Mouse (Mus musculus): ENCODE results near the gene Zmynd8. TPM values are rescaled to one million over a fixed set of nuclear protein-coding genes. Genes with fewer than 3 reads are reported as not detected.

Zmynd8 gene
- total and polyA plus RNA-seq, 3 experiments: 30.3 to 89.2 (median 41.6) TPM

DNA sequence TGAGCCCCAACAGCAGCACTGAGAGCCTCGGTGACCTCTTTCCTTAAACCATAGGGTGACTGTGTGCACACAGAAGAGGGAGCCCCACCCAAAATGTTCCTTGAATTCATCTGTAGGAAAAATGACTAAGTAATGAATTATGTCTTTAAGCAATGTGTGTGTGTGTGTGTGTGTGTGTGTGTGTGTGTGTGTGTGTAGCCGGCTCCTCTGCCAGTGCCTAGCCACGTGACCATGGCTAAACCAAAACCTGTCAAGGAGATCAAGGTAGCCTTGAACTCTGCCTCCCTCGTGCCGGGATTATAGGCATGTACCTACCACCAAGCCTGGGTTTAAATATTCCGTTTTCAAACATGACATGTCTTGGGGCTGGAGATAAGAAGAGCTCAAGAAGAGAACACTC lies 57.0 kb downstream of the Zmynd8 start:
- TF ChIP-seq USF1 (IDR thresholded peaks at IDR 0.05; ENCODE audit: low read depth, low read length): no peak
- TF ChIP-seq POLR2A (IDR thresholded peaks at IDR 0.05; ENCODE audit: control insufficient read depth in 1 of 2, insufficient read depth in 1 of 2, low read depth in 1 of 2, low read length in 2 of 2, poor library complexity in 1 of 2): no peak
- no peak for TF ChIP-seq MAFK (IDR thresholded peaks at IDR 0.05; ENCODE audit: borderline replicate concordance, low read depth, low read length)
- no peak for TF ChIP-seq RCOR1 (IDR thresholded peaks at IDR 0.05; ENCODE audit: low read depth, low read length)
- TF ChIP-seq HCFC1 (IDR thresholded peaks at IDR 0.05; ENCODE audit: low read depth, low read length): no peak
- TF ChIP-seq MEF2A (IDR thresholded peaks at IDR 0.05; ENCODE audit: extremely low read depth, insufficient replicate concordance, low read depth, low read length, poor library complexity, severe bottlenecking): no peak
- no peak for TF ChIP-seq ETS1 (IDR thresholded peaks at IDR 0.05; ENCODE audit: low read depth, low read length)
- TF ChIP-seq MAZ (IDR thresholded peaks at IDR 0.05; ENCODE audit: low read depth, low read length): no peak
- no peak for TF ChIP-seq MAX (IDR thresholded peaks at IDR 0.05; ENCODE audit: low read length)
- no peak for TF ChIP-seq TCF12 (IDR thresholded peaks at IDR 0.05; ENCODE audit: low read depth, low read length)
- TF ChIP-seq SMC3 (IDR thresholded peaks at IDR 0.05; ENCODE audit: low read depth, low read length): no peak
- TF ChIP-seq E2F4 (IDR thresholded peaks at IDR 0.05; ENCODE audit: borderline replicate concordance, low read depth, low read length): no peak
- TF ChIP-seq UBTF (IDR thresholded peaks at IDR 0.05; ENCODE audit: borderline replicate concordance, insufficient read depth, low read depth, low read length): no peak
- no peak for TF ChIP-seq TAL1 (IDR thresholded peaks at IDR 0.05; ENCODE audit: low read length)
- TF ChIP-seq NELFE (IDR thresholded peaks at IDR 0.05; ENCODE audit: low read depth, low read length): no peak
- no peak for TF ChIP-seq MYB (IDR thresholded peaks at IDR 0.05; ENCODE audit: low read depth, low read length)
- TF ChIP-seq ELF1 (IDR thresholded peaks at IDR 0.05; ENCODE audit: low read depth, low read length): no peak
- TF ChIP-seq CHD2 (IDR thresholded peaks at IDR 0.05; ENCODE audit: low read length): no peak
- Histone ChIP-seq H3K4me1 (ENCODE audit: control insufficient read depth in 1 of 2, insufficient read depth in 2 of 2, low read length in 2 of 2) (no peaks in the 10 kb centered on the region), H3K27me3 (ENCODE audit: control insufficient read depth in 1 of 2, insufficient read depth in 2 of 2, low read length in 2 of 2) (no peaks in the 10 kb centered on the region), H3K79me2 (ENCODE audit: control insufficient read depth, insufficient read depth, low read length, poor library complexity) (no peaks in the 10 kb centered on the region), H3K36me3 (ENCODE audit: control insufficient read depth in 1 of 2, insufficient read depth in 2 of 2, low read length in 2 of 2) (peaks cover 0 to 21% of the 10 kb centered on the region in 2 experiments; a peak in 2 of 4 replicates), H3K4me3 (ENCODE audit: control insufficient read depth in 1 of 2, insufficient read depth in 1 of 2, low read depth in 2 of 2, low read length in 2 of 2) (no peak overlapping the region), H3K9me3 (replicated peaks; ENCODE audit: insufficient read depth, low read length) (no peaks in the 10 kb centered on the region), H3K27ac (ENCODE audit: control insufficient read depth, low read depth, low read length) (no peak overlapping the region), H3K9ac (ENCODE audit: control insufficient read depth, low read depth, low read length, poor library complexity, severe bottlenecking) (no peak overlapping the region)
- no peak for DNase-seq (ENCODE audit: low read depth, low spot score)

- Histone ChIP-seq H3K4me3 (ENCODE audit: control insufficient read depth in 1 of 2, insufficient read depth in 1 of 2, low read depth in 2 of 2, low read length in 2 of 2) (no peak overlapping the region), H3K9ac (ENCODE audit: control insufficient read depth, low read depth, low read length, poor library complexity, severe bottlenecking) (no peak overlapping the region), H3K9me3 (replicated peaks; ENCODE audit: insufficient read depth, low read length) (no peaks in the 10 kb centered on the region), H3K27ac (ENCODE audit: control insufficient read depth, low read depth, low read length) (no peak overlapping the region), H3K27me3 (ENCODE audit: control insufficient read depth in 1 of 2, insufficient read depth in 2 of 2, low read length in 2 of 2) (no peaks in the 10 kb centered on the region), H3K4me1 (ENCODE audit: control insufficient read depth in 1 of 2, insufficient read depth in 2 of 2, low read length in 2 of 2) (no peaks in the 10 kb centered on the region), H3K79me2 (ENCODE audit: control insufficient read depth, insufficient read depth, low read length, poor library complexity) (no peaks in the 10 kb centered on the region), H3K36me3 (ENCODE audit: control insufficient read depth in 1 of 2, insufficient read depth in 2 of 2, low read length in 2 of 2) (peaks cover 0 to 22% of the 10 kb centered on the region in 2 experiments; a peak in 2 of 4 replicates)
- TF ChIP-seq BHLHE40 (IDR thresholded peaks at IDR 0.05; ENCODE audit: borderline replicate concordance, low read depth, low read length) (no peak), CHD2 (IDR thresholded peaks at IDR 0.05; ENCODE audit: low read length) (no peak), KAT2A (conservative IDR thresholded peaks at IDR 0.05; ENCODE audit: low read depth, low read length) (no peak), MAFK (IDR thresholded peaks at IDR 0.05; ENCODE audit: borderline replicate concordance, low read depth, low read length) (no peak), SMC3 (IDR thresholded peaks at IDR 0.05; ENCODE audit: low read depth, low read length) (no peak), USF1 (IDR thresholded peaks at IDR 0.05; ENCODE audit: low read depth, low read length) (no peak), ELF1 (IDR thresholded peaks at IDR 0.05; ENCODE audit: low read depth, low read length) (no peak), CHD1 (IDR thresholded peaks at IDR 0.05; ENCODE audit: low read depth, low read length) (no peak), MXI1 (IDR thresholded peaks at IDR 0.05; ENCODE audit: low read depth, low read length) (no peak), MYC (IDR thresholded peaks at IDR 0.05; ENCODE audit: low read depth, low read length) (no peak), SIN3A (IDR thresholded peaks at IDR 0.05; ENCODE audit: low read length) (no peak), NELFE (IDR thresholded peaks at IDR 0.05; ENCODE audit: low read depth, low read length) (no peak), HCFC1 (IDR thresholded peaks at IDR 0.05; ENCODE audit: low read depth, low read length) (no peak), MAX (IDR thresholded peaks at IDR 0.05; ENCODE audit: low read length) (no peak), TBP (IDR thresholded peaks at IDR 0.05; ENCODE audit: low read depth, low read length) (no peak), ETS1 (IDR thresholded peaks at IDR 0.05; ENCODE audit: low read depth, low read length) (no peak)
- no peak for DNase-seq (ENCODE audit: low read depth, low spot score)
These were observed 58.0 kb downstream of the Zmynd8 start for GRCm38 (mm10) chr2:165840852-165841251.

Data from MEL (cell line).